Mouse (Mus musculus) NIH3T3 (cell line): ENCODE data around the gene Gm10160.
"Not testable (repeated sequence)": the region's sequence is repeated elsewhere in the genome, so short reads cannot be mapped to it uniquely, and the experiment has no call there.

Experiments used
- DNase-seq: peaks from one replicate; pipeline ENCODE4 v3.0.0-alpha.2; 2012; ENCODE audit warnings: low read depth

Gene Gm10160

DNA sequence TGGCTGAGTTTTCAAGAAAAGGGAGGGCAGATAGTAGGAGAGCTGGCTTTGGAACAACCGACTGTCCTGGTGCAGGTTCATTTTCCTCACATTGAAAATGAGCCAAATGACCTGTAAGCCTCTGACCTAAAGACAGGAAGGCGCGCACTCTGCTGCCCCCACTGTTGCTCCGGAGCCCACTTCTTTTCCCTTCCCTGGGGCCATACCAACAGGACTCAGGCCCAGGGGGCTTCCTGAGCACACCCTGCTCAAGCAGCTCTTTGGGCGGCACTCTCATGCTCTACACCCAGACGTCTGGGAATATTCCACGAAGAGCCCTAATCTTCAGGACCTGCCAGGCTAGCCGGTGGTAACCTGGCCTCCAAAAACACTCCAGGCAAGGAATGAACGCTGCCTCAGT is 2.6 kb upstream of the Gm10160 start:
- DNase-seq: no peak

GRCm38 (mm10) chr7:81856221-81856620 is 627 bp upstream of the Gm10160 start:
- no peak for DNase-seq

GRCm38 (mm10) chr7:81854568-81855307 is 856 bp downstream of the Gm10160 start:
- peak; percentile 22 for DNase-seq

DNA sequence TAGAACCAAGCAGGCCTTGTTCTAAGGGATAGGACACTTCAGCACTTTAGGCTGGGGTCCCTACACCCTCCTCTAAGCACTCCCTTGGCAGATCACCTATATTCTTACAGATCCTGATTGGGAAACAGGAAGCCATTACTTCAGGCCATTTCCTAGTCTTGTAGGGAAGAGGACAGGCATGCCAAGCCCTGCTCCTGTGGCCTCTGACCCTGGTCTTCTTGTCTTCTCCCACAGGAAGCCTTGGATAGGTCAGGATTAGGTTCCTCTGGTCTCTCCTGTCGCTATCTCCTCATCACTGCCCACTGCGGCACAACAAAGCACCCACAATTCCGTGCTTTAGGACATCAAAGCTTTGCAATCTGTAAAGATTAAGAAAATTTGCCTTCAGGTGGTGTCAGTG is 3.9 kb downstream of the Gm10160 start:
- no peak for DNase-seq

- DNase-seq: no peak
Measured at GRCm38 (mm10) chr7:81850171-81850570, 5.4 kb downstream of the Gm10160 start.

DNA sequence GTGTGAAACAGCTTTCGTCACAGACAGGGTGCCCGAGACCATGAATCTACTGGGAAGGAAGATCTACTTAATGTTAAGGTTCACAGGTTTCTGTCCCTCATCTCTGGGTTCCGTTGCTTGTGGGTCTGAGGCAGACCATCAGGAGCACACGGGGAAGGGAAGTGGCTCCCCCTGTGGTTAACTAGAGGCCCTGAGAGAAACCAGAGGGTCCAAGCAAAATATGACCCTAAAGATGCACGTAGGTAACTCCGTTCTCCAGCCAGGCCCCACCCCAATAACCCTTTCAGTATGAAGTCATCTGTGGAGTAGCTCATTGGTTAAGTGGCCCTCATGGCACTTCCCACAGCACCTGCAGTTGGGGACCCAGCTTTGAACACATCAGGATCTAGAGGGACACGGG is 6.0 kb downstream of the Gm10160 start:
- no peak for DNase-seq

GRCm38 (mm10) chr7:81849214-81849613 is 6.4 kb downstream of the Gm10160 start:
- no peak for DNase-seq

DNA sequence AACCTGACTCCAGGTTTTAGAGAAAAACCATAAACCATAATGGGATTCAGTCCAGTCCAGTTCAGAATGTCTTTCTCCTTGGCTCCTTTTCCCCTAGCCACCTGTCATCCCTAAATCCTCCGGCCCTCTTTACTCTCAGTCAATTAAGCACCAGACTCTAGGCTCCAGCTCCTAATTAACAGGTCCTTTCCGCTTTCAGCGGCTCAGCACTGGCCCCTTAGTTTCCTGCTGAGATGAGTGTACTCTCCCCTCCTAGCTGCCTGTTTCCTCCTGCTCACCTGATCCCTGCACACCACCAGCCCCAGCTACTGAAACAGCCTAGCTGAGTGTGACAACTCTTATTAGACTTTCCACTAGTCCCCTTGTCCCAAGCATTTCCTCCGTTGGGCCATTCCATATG is 7.8 kb downstream of the Gm10160 start:
- no peak for DNase-seq

DNA sequence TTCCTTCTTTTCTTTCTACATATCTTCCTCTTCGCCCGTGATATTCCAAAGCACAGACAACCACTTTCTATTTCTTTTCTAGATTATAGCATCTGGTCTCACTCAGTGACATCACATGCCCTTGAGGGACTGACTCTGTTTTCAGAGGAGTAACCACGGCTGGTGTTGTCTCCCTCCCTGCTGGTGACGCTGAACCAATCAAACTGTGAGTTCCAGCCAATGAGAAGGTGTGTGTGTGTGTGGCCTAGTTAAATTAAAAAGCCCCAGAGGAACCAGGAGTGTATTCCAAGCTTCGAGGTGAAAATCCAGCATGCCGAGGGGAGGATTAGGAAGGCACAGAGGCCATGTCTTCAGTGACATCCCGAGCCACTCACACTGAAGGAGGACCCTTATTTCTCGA is 8.6 kb downstream of the Gm10160 start:
- DNase-seq: no peak

GRCm38 (mm10) chr7:81846008-81846407 is 9.6 kb downstream of the Gm10160 start:
- DNase-seq: no peak

DNA sequence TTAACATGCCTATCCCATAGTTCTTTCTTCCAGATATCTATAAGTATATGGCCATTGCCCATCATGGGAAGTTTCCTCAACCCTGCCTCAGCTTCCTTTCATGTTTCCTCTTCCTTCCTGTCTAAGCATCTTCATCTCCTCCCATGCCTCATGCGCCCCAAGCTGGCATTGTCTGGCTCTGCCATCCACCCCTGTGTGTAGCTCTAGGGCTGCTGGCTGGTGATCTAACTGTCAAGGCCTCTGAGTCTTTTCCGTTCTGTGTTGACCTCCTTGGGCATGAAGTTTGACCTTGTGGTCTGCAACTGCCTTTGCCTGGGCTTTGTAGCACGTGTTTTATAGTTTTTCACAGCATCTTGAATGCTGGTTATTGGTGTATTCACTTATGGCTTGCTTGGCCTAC is 10.3 kb downstream of the Gm10160 start:
- no peak for DNase-seq

DNA sequence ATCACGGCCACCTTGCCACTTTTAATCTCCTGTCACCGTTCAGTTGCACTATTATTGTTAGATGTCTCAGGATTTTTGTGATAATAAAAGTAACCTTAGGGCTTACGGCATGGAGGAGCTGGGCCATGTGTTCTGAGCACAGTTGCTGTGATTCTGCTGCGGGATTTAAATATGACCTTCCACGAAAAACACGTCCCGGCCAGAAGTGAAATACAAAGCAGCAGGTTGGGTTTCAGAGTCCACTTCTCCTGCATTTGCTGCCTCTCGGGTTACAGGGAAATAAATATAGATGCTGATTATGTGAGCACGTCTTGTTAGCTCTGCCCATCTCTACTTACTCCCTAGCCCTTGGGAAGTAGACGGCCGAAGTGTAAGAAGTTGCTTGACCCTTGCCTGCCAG is 10.8 kb downstream of the Gm10160 start:
- no peak for DNase-seq

DNA sequence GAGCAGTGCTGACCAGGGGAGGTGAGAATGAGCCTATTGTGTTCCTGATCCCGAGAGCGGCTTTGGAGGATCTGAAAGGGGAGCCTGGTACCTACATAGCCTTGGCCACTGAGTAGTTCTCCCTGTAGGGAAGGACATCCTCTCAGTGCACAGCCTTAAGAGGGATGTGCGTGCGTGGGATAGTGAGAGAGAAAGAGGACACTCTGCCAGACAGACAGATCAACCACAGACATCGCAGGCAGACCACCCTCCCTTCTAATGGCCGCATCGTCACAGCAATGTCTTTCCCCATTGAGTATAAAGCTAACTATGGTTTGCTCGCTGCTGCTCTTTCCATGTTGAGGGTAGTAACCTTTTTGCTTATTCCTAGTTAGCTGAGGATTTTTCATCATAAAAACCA is 11.7 kb downstream of the Gm10160 start:
- DNase-seq: no peak

GRCm38 (mm10) chr7:81842998-81843397 is 12.6 kb downstream of the Gm10160 start:
- DNase-seq: no peak

DNA sequence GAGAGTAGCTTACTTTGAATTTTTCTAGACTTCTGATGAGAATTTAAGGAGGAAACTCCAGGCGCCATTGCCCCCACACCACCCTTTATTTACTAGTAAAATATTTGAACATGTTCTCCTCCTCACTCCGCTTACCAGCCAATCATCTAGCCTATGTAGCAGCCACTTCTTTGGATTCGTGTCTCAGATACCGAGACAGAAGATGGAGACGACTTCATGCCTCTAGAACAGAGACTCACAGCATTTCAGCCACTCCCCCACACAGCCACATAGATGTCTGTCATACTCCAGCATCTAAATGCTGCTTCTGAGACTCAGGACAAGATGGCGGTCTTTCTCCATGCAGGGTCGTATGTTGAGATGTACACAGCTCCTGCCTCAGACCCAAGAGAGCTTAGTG is 13.5 kb downstream of the Gm10160 start:
- DNase-seq: no peak

DNA sequence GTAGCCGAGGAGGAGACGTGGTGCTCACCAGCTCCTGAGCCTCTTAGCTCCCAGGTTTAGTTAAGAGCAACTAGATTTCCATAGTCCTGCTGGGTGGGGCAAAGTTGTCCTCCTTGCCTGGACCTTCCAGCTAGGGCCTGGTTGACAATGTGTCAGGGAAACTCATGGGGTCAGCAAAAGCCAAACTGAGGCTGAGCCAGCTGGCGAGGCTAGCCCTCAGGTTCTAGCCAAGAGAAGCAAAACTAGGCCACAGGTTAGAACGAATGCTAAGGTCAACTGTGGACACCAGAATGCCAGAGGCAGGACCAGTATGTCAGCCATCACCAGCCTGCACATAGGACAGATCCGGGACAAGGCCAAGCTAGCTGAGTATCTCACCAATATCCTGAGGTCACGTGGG is 14.2 kb downstream of the Gm10160 start:
- no peak for DNase-seq

GRCm38 (mm10) chr7:81840661-81841181 is 14.9 kb downstream of the Gm10160 start:
- DNase-seq: no peak

GRCm38 (mm10) chr7:81839746-81840145 is 15.8 kb downstream of the Gm10160 start:
- DNase-seq: no peak

DNA sequence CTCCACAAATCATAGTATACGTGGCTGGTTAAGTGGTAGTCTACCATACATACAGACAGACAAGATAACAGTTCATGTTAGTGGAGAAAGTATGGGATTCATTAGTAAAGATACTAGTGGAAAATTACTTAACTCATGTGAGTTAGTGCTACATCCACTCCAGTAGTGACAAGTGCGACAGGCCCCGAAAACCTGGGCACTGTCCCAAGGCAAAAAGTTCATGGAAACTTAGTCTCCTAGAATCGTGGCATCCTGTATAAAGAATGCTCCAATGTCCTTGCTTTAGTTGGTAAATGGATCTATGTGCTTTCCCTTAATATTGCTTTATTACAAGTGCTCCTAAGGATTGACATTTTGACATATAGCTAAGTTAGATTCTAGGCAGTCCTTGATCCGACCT is 17.8 kb downstream of the Gm10160 start:
- not testable (repeated sequence) for DNase-seq

GRCm38 (mm10) chr7:81835430-81835829 is 20.2 kb downstream of the Gm10160 start:
- DNase-seq: no peak

DNA sequence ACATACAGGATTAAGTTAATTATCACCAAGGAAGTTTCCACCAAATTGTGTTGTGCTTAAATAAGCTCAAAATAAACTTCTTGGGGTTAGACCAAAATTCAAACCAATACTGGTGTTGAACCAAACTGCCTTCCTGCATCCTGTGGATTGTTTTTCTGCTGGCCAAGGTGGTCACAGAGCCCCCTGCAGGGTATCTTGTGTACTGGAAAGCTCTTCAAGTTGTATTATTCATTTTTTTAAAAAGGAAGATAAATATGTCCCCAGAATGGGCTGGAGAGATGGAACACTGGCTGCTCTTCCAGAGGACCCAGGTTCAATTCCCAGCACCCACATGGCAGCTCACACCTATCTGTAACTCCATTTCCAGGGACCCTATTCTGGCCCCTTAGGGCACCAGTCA is 20.7 kb downstream of the Gm10160 start:
- DNase-seq: peak; percentile 18

DNA sequence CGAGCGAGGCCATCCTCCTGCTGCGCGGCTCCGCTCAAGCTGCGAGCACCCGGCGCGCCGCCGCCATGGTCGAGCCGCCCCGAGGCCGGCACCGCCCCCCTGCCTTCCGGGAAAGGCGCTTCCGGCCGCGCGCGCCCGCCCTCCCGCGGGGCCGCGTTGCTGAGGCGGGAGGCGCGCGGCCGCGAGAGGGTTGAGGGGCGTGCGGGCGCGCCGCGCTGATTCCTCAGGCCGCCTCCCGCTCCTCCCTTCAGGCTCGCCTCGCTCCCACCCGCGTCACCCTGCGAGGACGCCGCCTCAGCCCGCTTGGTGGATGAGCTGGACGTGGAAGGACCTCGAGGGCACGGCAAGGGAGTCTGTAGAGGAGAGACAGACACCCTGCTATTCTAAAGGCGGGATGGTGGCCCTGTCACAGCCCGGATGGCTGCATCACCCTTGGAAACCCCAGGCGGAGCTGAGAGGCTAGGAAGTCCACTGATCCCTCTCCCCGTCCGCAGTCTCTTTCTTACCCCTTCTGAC is 26.2 kb downstream of the Gm10160 start, which contains the start of gene Btbd1:
Gene Btbd1, minus strand, starts transcription at position 53 of the 516 bp plus-strand sequence.
- peak; percentile 96 for DNase-seq

DNA sequence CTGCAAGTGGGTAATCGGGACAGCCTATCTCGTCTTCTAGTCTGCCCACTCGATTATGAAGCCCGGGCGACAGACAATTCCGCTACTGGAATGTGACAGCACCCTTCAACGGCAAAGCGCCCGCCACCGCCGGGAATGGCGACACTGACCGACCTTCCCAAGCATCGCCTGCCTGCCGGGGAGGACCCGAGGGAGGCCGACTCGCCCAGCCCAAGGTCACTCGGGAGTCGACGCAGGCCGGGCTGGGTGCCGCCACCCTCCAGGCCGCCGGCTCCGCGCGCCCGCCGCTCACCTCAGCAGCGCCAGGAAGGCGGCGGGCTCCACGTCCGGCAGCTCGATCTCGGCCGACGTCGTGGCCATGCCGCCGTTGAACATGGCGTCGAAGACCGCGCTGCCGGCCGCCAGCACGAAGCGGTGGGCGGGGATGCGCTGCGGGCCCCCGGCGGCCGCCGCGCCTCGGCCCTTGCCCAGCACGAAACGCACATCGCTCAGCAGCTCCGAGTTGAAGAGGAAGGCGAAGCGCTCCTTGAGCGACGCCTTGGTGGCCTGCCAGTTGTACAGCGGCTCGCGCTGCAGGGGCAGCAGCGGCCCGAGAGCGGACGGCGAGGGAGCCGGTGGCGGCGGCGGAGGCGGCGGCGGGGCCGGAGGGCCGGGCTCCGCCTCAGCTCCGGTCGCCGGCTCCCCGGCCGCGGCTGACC is 26.8 kb downstream of the Gm10160 start:
- no peak for DNase-seq
